Mouse (Mus musculus) heart, embryonic 12.5 days (tissue): ENCODE data around the gene Ctnnbl1. TPM values are rescaled to one million over a fixed set of nuclear protein-coding genes. Genes with fewer than 3 reads are reported as not detected.

Source experiments
- ATAC-seq: fragments of 200-750 bp; cut with Nextera tagmentation; 2 replicates; pipeline ENCODE4 v1.8.0; 2017; ENCODE audit warnings: moderate TSS enrichment, moderate library complexity; ENCODE audit not compliant: insufficient number of reproducible peaks, low FRiP score
- H3K27ac ChIP-seq: fragments of 300-500 bp; sonication (generic); 2 replicates; pipeline ENCODE4 v1.5.1; 2016; ENCODE audit warnings: mild to moderate bottlenecking, moderate library complexity; ENCODE audit not compliant: poor library complexity, severe bottlenecking
- H3K27me3 ChIP-seq: fragments of 300-500 bp; sonication (generic); replicated peaks from 2 replicates; pipeline ENCODE4 v1.6.1; 2016; ENCODE audit warnings: mild to moderate bottlenecking, moderate library complexity
- H3K36me3 ChIP-seq: fragments of 300-500 bp; sonication (generic); 2 replicates; pipeline ENCODE4 v1.6.1; 2016; ENCODE audit warnings: mild to moderate bottlenecking, moderate library complexity
- H3K4me1 ChIP-seq: fragments of 300-500 bp; sonication (generic); replicated peaks from 2 replicates; pipeline ENCODE4 v1.6.1; 2016; ENCODE audit warnings: mild to moderate bottlenecking
- H3K4me2 ChIP-seq: fragments of 300-500 bp; sonication (generic); 2 replicates; pipeline ENCODE4 v1.6.1; 2016; ENCODE audit warnings: mild to moderate bottlenecking, moderate library complexity
- H3K4me3 ChIP-seq: fragments of 300-500 bp; sonication (generic); 2 replicates; pipeline ENCODE4 v1.5.1; 2016; ENCODE audit warnings: mild to moderate bottlenecking
- H3K9ac ChIP-seq: fragments of 300-500 bp; sonication (generic); 2 replicates; pipeline ENCODE4 v1.6.1; 2016; ENCODE audit warnings: mild to moderate bottlenecking, moderate library complexity
- H3K9me3 ChIP-seq: fragments of 300-500 bp; sonication (generic); replicated peaks from 2 replicates; pipeline ENCODE4 v1.6.1; 2016; ENCODE audit warnings: mild to moderate bottlenecking, moderate library complexity
- WGBS: fragments of 180-500 bp; shearing (Covaris S2); methylation state at CpG from one replicate; pipeline ENCODE4 v1.1.7; 2016; 5-methylcytosine and 5-hydroxymethylcytosine counted together
- polyA plus RNA-seq: library from polyadenylated mRNA; unstranded; fragments of >200 nt; fragmentation: Nextera tagmentation; extraction: Ambion mirVana; gene quantifications from 2 replicates; pipeline ENCODE4 v1.2.1, GENCODE M21; 2016

Ctnnbl1 gene
- polyA plus RNA-seq, 1 experiment from 2014 or later = 33.0 TPM

DNA sequence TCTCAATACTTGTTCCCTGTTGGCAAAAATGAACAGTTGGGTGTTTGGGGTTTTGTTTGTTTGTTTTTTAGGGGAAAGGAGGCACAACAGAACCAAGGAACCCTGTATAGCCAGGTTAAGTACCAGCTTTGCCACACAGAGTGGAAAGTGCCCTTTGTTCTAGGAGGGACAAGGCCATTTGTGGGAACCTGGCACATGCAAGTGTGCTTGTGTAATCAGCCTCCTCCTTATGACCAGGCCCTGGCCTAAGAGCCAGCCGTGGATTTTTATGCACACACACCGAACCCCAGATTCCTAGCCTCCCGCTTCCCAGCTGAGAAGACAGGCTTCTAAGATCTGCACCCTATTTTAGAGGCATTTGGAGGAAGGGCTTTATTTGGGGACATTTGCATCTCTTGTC is 140.2 kb downstream of the Ctnnbl1 start:
- peaks cover 26% of the 10 kb centered on the region for H3K27me3 ChIP-seq
- 83% methylated on average over 3 of the region's 3 CpGs for whole genome bisulfite sequencing
- peaks cover 13% of the 10 kb centered on the region for H3K4me1 ChIP-seq
- H3K4me2 ChIP-seq = no peak overlapping the region
- peaks cover 13% of the 10 kb centered on the region; the same call in 1 of the 2 replicates for H3K36me3 ChIP-seq
- no peak for ATAC-seq
- no peak overlapping the region for H3K9ac ChIP-seq
- no peak overlapping the region for H3K27ac ChIP-seq
- no peaks in the 10 kb centered on the region for H3K9me3 ChIP-seq
- no peak overlapping the region for H3K4me3 ChIP-seq

DNA sequence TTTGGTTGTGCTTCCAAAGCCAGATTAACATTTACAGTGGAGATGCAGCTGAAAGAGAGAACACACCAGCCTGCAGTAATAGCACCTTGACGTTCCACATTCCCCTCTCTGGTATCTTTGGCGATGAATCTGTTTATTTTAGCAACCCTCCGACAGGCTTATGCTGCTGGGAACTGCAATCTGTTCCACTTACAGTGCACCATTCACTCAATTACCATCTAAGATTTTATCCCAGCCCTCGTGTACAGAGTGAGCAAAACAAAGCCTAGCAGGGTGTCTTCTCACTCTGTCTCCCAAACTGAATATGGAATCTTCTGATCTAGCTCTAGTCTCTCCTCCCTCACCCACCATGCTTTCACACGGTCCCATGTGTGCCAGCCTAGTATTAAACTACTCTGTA is 140.8 kb downstream of the Ctnnbl1 start:
- peaks cover 7% of the 10 kb centered on the region; the same call in 1 of the 2 replicates for H3K36me3 ChIP-seq
- ATAC-seq = no peak
- H3K4me3 ChIP-seq = no peak overlapping the region
- H3K9ac ChIP-seq = no peak overlapping the region
- peaks cover 16% of the 10 kb centered on the region for H3K4me1 ChIP-seq
- no peak overlapping the region for H3K4me2 ChIP-seq
- H3K27ac ChIP-seq = no peak overlapping the region
- no peaks in the 10 kb centered on the region for H3K9me3 ChIP-seq
- peaks cover 26% of the 10 kb centered on the region for H3K27me3 ChIP-seq
- WGBS = 47% methylated on average over 5 of the region's 5 CpGs

DNA sequence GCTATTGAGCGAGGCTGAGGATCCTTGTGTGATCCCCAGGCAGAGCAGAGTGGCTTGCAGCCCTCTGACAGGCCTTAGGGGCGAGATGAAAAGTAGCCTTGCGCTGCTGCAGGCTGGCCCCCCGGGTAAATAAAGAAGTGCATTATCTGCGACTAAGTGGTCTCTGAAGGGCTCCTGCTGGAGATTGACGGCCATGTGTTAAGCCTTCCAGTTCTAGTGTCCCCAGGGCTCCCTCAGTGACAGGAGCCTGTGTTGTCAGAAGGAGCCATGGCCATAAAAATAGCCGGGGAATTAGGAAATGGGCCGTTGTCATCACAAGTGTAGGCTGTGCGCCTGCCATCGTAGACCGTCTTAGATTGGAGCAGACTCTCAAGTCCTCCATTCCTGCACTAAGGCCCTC is 144.7 kb downstream of the Ctnnbl1 start:
- H3K4me1 ChIP-seq = peaks cover 22% of the 10 kb centered on the region
- H3K36me3 ChIP-seq = peaks cover 20% of the 10 kb centered on the region
- no peaks in the 10 kb centered on the region for H3K9me3 ChIP-seq
- no peak overlapping the region for H3K4me3 ChIP-seq
- H3K27me3 ChIP-seq = peaks cover 15% of the 10 kb centered on the region
- peak overlapping the region; percentile 35; the same call in 1 of the 2 replicates for H3K4me2 ChIP-seq
- 22% methylated on average over 11 of the region's 11 CpGs for WGBS
- no peak for ATAC-seq
- H3K9ac ChIP-seq = no peak overlapping the region
- no peak overlapping the region for H3K27ac ChIP-seq

DNA sequence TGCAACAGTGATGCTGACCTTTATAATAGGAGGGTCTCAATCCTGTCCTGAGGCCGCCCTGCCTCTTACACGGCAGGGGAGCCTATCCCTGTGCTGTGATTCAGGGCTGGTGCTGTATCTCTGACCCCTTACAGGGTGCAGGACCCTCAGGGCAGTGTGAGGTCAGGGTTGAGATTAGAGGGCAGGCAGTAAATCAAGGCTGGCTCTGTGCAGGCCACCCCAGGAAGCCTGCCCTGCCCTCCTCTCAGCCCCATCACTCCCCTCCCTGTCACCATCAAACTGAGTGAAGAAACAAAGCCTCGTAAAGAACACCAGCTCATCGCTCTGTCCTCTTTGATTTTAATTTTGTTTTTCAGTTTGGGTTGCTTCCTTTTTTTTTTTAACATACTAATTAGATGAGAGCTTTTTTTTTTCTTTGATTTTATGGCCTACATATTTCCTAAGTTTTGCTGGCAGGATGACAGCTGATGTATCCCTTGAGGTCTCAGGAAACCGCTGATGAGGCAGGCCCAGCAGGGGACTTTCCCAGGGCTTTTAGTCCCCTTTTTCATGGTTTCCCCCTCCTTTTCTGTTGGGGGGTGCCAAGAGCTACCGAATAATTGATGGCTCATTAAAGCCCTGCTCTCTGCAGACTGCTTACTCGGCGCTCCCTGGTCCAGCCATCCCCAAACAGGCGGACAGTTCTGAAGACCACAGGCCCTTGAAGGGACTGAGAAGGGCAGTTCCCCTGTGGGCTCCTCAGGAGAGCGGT is 150.2 kb downstream of the Ctnnbl1 start:
- no peak overlapping the region for H3K9ac ChIP-seq
- H3K27me3 ChIP-seq = no peaks in the 10 kb centered on the region
- no peak for ATAC-seq
- H3K4me1 ChIP-seq = peaks cover 20% of the 10 kb centered on the region
- no peak overlapping the region for H3K4me2 ChIP-seq
- H3K9me3 ChIP-seq = no peaks in the 10 kb centered on the region
- no peak overlapping the region for H3K4me3 ChIP-seq
- no peak overlapping the region for H3K27ac ChIP-seq
- 58% methylated on average over 10 of the region's 10 CpGs for WGBS
- peaks cover 28% of the 10 kb centered on the region for H3K36me3 ChIP-seq

DNA sequence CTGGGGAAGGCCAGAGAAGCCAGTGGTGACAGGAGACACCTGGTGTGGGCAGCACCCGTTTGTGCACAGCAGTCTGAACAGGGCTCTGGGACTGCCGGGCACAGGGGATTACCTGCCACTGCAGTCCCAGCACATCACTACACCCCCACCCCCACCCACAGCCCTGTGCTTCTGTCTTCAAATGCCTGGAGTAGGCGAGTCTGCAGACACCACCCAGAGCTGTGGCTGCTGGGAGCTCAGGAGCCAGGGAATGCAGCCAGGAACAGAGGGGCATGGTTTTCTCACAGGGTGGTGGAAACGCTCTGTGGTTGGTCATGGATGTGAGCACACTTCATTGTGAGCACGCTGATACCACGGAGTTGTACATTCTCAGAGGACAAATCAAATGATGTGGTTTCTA is 154.0 kb downstream of the Ctnnbl1 start:
- no peak overlapping the region for H3K9ac ChIP-seq
- H3K4me2 ChIP-seq = no peak overlapping the region
- ATAC-seq = no peak
- peaks cover 11% of the 10 kb centered on the region; the same call in 1 of the 2 replicates for H3K36me3 ChIP-seq
- H3K27ac ChIP-seq = no peak overlapping the region
- no peaks in the 10 kb centered on the region; the same call in 1 of the 2 replicates for H3K27me3 ChIP-seq
- H3K4me3 ChIP-seq = no peak overlapping the region
- H3K4me1 ChIP-seq = peaks cover 19% of the 10 kb centered on the region
- H3K9me3 ChIP-seq = no peaks in the 10 kb centered on the region
- 78% methylated on average over 6 of the region's 6 CpGs for WGBS

DNA sequence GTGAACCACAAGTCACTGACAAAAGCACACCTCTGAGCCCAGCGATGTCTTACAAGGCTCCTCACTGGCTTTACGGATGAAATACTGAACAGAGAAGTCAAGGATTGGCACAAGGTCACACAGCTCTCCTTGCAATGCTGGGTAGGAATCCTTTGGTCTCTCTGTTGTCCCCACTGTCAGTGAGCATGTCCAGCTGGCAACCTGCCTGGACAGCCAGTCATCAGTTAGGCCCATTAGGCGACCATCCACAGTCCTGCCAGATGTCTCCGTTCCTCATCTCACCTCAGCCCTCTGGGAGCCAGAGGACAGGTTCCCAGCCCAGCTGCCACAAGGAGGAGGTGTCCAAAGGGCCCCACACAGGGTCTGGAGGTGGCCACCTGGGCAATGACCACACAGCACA is 159.9 kb downstream of the Ctnnbl1 start:
- Histone ChIP-seq H3K27ac (no peak overlapping the region), H3K4me3 (no peak overlapping the region), H3K9ac (no peak overlapping the region), H3K9me3 (no peaks in the 10 kb centered on the region), H3K4me1 (peaks cover 9% of the 10 kb centered on the region; the same call in 1 of the 2 replicates), H3K27me3 (peaks cover 42% of the 10 kb centered on the region), H3K36me3 (no peaks in the 10 kb centered on the region), H3K4me2 (no peak overlapping the region)
- 0 out of 2 replicates have a peak, but pooled peaks have one; percentile 29 for ATAC-seq
- 72% methylated on average over 4 of the region's 4 CpGs for WGBS

DNA sequence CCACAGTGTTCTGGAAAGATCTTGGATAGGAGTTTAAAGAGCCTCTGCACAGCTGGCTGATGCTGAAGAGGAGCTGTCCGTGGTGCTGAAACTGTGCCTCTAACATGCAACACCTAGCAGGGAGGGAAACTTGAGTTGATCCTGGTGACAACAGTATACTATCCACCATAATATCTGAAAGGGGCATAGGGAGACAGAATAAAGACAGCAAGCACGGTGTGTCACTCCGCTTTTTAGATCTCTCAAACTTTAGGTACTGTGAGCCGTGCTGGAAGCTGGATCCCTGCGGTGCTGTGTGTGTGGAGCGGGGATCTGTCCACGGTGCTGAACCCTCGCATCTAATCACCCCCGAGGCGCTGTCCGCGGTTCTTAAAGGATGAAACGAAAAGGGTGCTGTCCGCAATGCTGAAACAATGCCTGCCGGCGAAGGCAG is 176.0 kb downstream of the Ctnnbl1 start:
- H3K36me3 ChIP-seq = no peaks in the 10 kb centered on the region
- H3K27ac ChIP-seq = no peak overlapping the region
- peaks cover 7% of the 10 kb centered on the region for H3K4me1 ChIP-seq
- no peaks in the 10 kb centered on the region for H3K9me3 ChIP-seq
- peak; percentile 29; the same call in 1 of the 2 replicates for ATAC-seq
- no peak overlapping the region for H3K9ac ChIP-seq
- H3K4me2 ChIP-seq = no peak overlapping the region
- WGBS = under 1% methylated on average over 16 of the region's 16 CpGs
- peaks cover 65% of the 10 kb centered on the region for H3K27me3 ChIP-seq
- H3K4me3 ChIP-seq = no peak overlapping the region

DNA sequence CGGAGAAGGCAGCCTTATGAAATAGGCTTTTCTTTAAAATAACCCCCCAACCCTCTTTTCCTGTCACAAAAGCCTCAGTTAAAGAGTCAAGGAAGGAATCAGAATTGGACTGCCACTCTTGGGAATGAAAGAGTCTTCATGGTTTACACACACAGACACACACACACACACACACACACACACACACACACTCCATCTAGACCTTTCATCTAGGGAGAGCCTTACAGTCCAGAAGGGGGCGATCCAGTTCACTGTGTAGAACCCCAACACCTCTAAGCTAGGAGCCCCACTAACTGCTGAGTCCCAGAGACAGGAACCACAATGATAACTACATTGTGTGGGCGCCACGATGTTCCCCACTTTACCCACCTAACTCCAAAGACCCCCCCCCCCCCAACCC is 176.5 kb downstream of the Ctnnbl1 start:
- Histone ChIP-seq H3K4me2 (no peak overlapping the region), H3K9me3 (no peaks in the 10 kb centered on the region), H3K36me3 (no peaks in the 10 kb centered on the region), H3K9ac (no peak overlapping the region), H3K4me3 (no peak overlapping the region), H3K27me3 (peaks cover 69% of the 10 kb centered on the region), H3K4me1 (peaks cover 7% of the 10 kb centered on the region), H3K27ac (no peak overlapping the region)
- under 1% methylated on average over 4 of the region's 4 CpGs for WGBS
- no peak for ATAC-seq

DNA sequence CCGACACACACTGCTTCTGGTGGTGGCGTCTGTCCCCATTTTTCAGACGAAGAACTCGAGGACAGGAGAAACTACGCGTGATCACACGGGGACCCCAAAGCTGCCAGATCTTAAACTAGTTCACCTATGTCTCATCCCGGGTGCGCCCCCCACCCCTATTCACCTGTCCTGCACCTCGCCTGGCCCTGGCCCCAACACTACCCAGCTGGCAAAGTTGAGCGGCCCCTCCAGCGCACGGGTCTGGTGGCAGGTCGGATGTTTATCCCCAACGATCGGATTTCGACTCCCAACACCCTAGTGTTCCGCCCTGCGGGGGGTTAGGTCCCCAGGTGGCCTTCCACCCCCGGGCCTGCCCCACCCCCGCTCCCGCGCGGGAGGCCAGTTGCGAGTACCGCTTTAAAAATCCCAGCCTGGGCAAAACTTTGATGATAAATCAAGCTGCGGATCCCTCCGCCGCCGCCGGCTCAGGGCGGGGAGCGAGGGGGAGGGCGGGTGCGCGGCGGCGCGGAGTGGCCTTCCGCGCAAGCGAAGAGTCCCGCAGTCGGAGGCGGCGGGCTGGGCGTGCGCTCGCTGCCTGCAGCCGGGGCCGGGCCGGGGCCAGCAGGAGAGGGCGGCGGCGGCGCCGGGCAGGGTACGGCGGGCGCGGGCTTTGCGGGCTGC is 177.0 kb downstream of the Ctnnbl1 start, which contains the start of gene Vstm2l:
Gene Vstm2l (plus strand): TSS at position 549 of the 660 bp plus-strand sequence.
- H3K4me1 ChIP-seq = peaks cover 7% of the 10 kb centered on the region
- WGBS = 4% methylated on average over 62 of the region's 62 CpGs
- H3K9me3 ChIP-seq = no peaks in the 10 kb centered on the region
- H3K4me3 ChIP-seq = peak within 1 kb of the TSS; percentile 38
- no peak for ATAC-seq
- peak within 1 kb of the TSS; percentile 67 for H3K4me2 ChIP-seq
- H3K36me3 ChIP-seq = no peaks in the 10 kb centered on the region
- H3K9ac ChIP-seq = no peak within 1 kb of the TSS
- no peak within 1 kb of the TSS for H3K27ac ChIP-seq
- peaks cover 74% of the 10 kb centered on the region for H3K27me3 ChIP-seq

DNA sequence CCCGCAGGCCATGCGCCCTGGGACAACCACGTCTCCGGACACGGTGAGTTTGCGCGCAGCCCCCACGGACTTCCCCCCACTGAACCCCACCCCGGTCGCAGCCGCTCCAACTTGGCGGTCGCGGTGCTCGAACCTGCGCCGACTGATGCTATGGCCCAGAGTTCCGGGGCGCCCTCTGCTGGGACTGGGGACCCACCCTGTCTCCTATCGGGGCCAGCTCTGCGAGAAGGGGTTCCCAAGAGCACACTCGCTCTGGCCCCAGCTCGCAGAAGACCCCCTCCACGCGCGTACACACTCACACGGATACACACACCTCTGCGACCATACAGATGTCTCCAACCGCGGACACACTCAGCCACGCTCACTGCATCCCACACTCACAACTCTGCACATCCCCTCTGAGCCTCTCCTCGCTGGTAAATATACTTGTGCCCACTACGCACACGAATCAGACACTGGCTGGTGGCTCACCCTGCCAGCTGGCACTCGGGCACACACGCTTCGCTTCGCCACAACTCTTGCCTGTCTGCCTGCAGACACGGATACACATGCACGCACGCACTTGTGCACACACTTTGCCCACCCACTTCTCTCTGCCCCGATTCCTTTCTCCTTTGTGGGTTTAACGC is 177.8 kb downstream of the Ctnnbl1 start:
- Histone ChIP-seq H3K27me3 (peaks cover 80% of the 10 kb centered on the region), H3K36me3 (no peaks in the 10 kb centered on the region), H3K9ac (no peak overlapping the region), H3K4me3 (peak overlapping the region; percentile 38), H3K4me2 (peak overlapping the region; percentile 67), H3K9me3 (no peaks in the 10 kb centered on the region), H3K4me1 (peaks cover 7% of the 10 kb centered on the region), H3K27ac (no peak overlapping the region)
- 41% methylated on average over 37 of the region's 43 CpGs for WGBS
- no peak for ATAC-seq

DNA sequence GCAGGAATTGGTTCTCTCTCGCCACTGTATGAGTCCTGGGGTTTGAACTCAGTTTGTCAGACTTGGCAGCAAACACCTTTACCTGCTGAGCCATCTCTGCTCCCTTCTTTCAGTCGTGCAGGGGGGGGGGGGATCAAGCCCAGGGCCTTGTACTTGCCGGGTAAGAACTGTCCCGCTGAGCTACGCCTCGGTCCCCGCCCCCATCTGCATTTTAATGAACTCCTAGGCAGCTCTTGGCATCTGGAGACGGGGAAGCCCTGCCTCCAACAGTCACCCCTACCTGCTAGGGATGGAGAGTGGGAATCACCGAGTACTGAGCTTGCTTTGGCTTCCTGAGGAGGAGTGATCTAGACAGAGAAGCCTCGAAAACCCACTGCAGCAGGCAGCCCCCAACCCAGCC is 181.3 kb downstream of the Ctnnbl1 start:
- no peak overlapping the region for H3K27ac ChIP-seq
- H3K9ac ChIP-seq = no peak overlapping the region
- H3K36me3 ChIP-seq = no peaks in the 10 kb centered on the region
- H3K4me1 ChIP-seq = peaks cover 7% of the 10 kb centered on the region
- no peak overlapping the region for H3K4me2 ChIP-seq
- no peak overlapping the region for H3K4me3 ChIP-seq
- no peak for ATAC-seq
- no peaks in the 10 kb centered on the region for H3K9me3 ChIP-seq
- peaks cover 97% of the 10 kb centered on the region for H3K27me3 ChIP-seq
- WGBS = 7% methylated on average over 10 of the region's 10 CpGs
